Mouse (Mus musculus) splenic B cell, adult 2 months (primary cell): Measurements from ENCODE around the gene Slc4a1.
A peak's percentile ranks its signal among the peaks of the same experiment; 100 is the strongest.

Experiments
- DNase-seq: peaks from one replicate; pipeline ENCODE4 v3.0.0-alpha.2; 2011; ENCODE audit warnings: low read depth, low spot score
- H3K27me3 ChIP-seq: 2 replicates; pipeline ENCODE4 v1.6.1; 2012; ENCODE audit warnings: mild to moderate bottlenecking, low read length, moderate library complexity, mixed read lengths; ENCODE audit not compliant: control insufficient read depth, poor library complexity, insufficient read depth, severe bottlenecking
- H3K36me3 ChIP-seq: 2 replicates; pipeline ENCODE4 v1.6.1; 2012; ENCODE audit warnings: mild to moderate bottlenecking, low read length, moderate library complexity, mixed read lengths; ENCODE audit not compliant: control insufficient read depth, poor library complexity, insufficient read depth, severe bottlenecking

The Slc4a1 gene

GRCm38 (mm10) chr11:102319410-102319792 lies 46.6 kb downstream of the Slc4a1 start, which contains the start of gene Ubtf:
TSS of gene Ubtf (minus strand) at chr11:102319742.
- Histone ChIP-seq H3K36me3 (0 out of 2 replicates have a peak, but pooled peaks cover 1% of the 10 kb centered on the region), H3K27me3 (no peaks in the 10 kb centered on the region)
- peak; percentile 78 for DNase-seq

DNA sequence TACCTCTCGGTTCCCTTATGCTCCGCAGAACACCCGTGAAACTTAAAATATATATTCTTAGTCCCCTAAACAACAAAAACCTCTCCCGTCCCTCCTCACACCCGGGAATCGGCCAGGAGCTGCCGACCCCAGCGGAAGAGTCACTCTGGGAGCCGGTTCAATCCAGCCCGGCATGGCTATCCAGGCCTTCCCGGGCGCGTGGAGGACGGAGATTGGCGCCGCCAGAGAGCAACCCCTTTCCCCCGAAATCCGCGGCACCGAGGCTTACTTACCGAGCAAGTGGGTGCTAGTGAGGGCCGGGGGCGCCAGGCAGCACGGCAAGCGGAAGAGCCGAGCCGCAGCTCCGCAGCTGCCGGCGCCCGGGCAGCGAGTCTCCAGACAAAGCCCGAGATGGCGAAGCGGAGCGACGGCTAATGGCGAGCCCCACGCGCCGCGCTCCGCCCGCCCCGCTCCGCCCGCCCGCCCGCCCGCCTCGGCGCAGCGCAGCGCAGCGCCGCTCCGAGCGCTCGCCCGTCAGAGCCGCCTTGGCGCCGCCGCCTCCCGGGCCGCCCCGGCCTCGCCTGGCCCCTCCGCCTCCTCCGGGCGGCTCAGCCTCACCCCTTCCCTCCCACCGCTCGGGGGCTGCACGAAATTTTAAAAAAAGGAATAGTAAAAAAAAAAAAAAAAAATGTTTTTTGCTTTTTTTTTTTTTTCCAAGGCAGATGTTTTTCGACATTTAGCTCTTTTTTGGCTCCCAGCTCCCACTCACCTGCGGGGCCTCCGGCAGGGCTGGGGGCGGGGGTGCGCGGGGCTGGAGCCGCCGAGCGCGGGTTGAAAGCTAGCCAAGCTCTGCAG lies 47.2 kb downstream of the Slc4a1 start:
- Histone ChIP-seq H3K36me3 (peaks cover 5% of the 10 kb centered on the region), H3K27me3 (no peaks in the 10 kb centered on the region)
- peak; percentile 60 for DNase-seq

GRCm38 (mm10) chr11:102317901-102318575 lies 48.0 kb downstream of the Slc4a1 start:
- Histone ChIP-seq H3K36me3 (peaks cover 10% of the 10 kb centered on the region), H3K27me3 (no peaks in the 10 kb centered on the region)
- DNase-seq = peak; percentile 68

GRCm38 (mm10) chr11:102317298-102317900 lies 48.6 kb downstream of the Slc4a1 start:
- peak; percentile 78 for DNase-seq
- H3K27me3 ChIP-seq = no peaks in the 10 kb centered on the region
- peaks cover 11% of the 10 kb centered on the region for H3K36me3 ChIP-seq

- Histone ChIP-seq H3K36me3 (peaks cover 11% of the 10 kb centered on the region), H3K27me3 (no peaks in the 10 kb centered on the region)
- peak; percentile 88 for DNase-seq
These were observed 49.3 kb downstream of the Slc4a1 start for GRCm38 (mm10) chr11:102316572-102317297.

DNA sequence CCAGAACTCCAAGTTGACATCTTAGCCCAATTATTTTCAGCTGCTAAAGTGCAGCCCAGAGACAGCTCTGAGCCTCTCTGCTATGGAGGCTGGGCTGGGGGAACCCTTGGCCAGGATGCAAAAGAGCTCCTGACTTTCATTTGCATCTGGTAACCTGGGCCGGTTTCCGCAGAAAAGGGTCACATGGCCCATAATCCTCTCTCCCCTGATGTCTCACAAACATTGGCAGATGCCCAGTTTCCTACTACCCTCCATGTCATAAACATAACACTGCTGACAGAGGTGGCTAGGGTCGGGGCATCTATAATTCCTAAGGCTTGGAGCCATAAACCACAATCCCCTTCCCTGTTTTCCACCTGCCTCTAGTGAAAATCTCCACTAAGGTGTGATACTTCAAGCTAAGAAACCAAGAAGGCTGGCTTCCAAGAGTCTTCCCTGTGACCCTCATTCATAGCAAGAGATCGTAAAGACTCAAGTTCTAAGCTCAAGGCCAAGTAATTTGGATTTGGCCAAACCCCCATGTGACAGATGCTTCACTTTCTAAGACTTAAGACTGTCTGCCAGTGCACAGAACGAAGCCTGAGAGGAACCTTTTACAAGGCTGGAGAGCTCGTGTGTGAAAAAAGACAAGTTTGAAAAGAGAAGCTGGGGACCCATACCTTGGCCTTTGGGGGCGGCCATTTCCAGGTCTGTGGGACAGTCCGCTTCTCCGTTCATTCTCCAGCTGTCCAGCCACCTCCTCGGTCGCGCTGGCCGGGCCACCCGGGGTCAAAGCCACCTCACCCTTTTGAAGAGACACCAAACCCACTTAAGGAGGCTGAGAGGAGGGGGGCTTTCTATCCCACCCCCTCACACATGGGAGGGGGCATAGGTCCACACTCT lies 50.1 kb downstream of the Slc4a1 start:
- H3K27me3 ChIP-seq = no peaks in the 10 kb centered on the region
- DNase-seq = peak; percentile 70
- H3K36me3 ChIP-seq = peaks cover 11% of the 10 kb centered on the region

- peaks cover 11% of the 10 kb centered on the region for H3K36me3 ChIP-seq
- no peak for DNase-seq
- H3K27me3 ChIP-seq = no peaks in the 10 kb centered on the region
These were observed 51.7 kb downstream of the Slc4a1 start for GRCm38 (mm10) chr11:102314321-102314720.

DNA sequence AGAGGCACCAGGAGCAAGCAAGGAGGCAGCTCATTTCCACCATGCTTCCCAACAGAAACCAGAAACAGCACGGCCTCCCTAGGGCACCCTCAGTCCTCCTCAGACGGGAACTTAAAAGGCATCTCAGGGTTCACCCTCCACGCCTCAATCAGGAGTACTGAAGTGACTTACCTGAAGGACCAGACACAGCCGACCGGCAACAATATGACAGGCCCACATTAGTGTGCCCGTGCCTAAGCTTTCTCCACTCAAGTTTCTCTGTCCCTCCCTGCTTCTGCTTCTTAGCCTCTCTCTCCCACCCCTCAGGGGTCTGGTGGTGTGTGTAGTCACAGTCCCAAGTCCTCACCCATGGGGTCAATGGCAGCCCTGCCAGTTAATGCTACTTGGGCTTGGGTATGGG lies 53.4 kb downstream of the Slc4a1 start:
- DNase-seq = no peak
- H3K27me3 ChIP-seq = no peaks in the 10 kb centered on the region
- peaks cover 13% of the 10 kb centered on the region for H3K36me3 ChIP-seq

GRCm38 (mm10) chr11:102311966-102312365 lies 54.0 kb downstream of the Slc4a1 start:
- no peaks in the 10 kb centered on the region for H3K27me3 ChIP-seq
- no peak for DNase-seq
- H3K36me3 ChIP-seq = peaks cover 17% of the 10 kb centered on the region

GRCm38 (mm10) chr11:102310768-102311695 lies 55.0 kb downstream of the Slc4a1 start:
- DNase-seq = no peak
- Histone ChIP-seq H3K36me3 (peaks cover 25% of the 10 kb centered on the region), H3K27me3 (no peaks in the 10 kb centered on the region)

GRCm38 (mm10) chr11:102309821-102310617 lies 56.0 kb downstream of the Slc4a1 start:
- peaks cover 25% of the 10 kb centered on the region for H3K36me3 ChIP-seq
- DNase-seq = peak; percentile 29

DNA sequence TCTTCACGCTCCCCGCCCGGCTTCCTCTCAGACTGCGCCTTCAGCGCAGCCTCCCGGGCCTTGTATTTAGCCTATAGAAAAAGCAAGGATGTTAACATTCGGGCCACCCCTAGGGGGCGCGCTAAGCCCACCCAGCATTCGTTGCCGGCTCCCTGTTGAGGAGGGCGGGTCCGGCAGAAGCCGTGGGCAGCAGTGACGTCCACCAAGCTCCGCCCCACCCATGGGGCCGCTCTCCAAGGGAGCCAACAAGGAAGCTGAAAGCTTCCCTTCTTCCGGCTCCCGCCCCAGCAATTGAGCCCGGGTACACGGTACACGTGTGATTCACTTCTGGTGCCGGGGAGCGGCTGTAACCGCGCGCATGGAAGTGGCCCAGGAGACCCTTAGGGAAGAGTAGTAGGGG lies 57.0 kb downstream of the Slc4a1 start:
- peak; percentile 97 for DNase-seq
- H3K36me3 ChIP-seq = peaks cover 21% of the 10 kb centered on the region
- no peaks in the 10 kb centered on the region for H3K27me3 ChIP-seq

More at GRCm38 (mm10) chr11:102309821-102310617, 56.0 kb downstream of the Slc4a1 start:
- no peaks in the 10 kb centered on the region for H3K27me3 ChIP-seq
